Mouse (Mus musculus) limb, embryonic 13.5 days (tissue): ENCODE measurements at regions not wholly inside any gene's neighbourhood (a gene's known extent, or its start where the extent isn't known, plus 50 kb on each side); places are given as distances from the start of the nearest gene placed in this dataset.

Source experiments
- ATAC-seq: fragments of 200-750 bp; cut with Nextera tagmentation; 2 replicates; pipeline ENCODE4 v1.8.0; 2017; ENCODE audit warnings: low read depth, moderate number of reproducible peaks, moderate TSS enrichment; ENCODE audit not compliant: low FRiP score
- H3K27ac ChIP-seq: fragments of 300-500 bp; sonication (generic); 2 replicates; pipeline ENCODE4 v1.5.1; 2015; ENCODE audit warnings: inconsistent platforms, mild to moderate bottlenecking, moderate library complexity
- H3K27me3 ChIP-seq: fragments of 300-500 bp; sonication (generic); 2 replicates; pipeline ENCODE4 v1.6.1; 2015; ENCODE audit warnings: mild to moderate bottlenecking, inconsistent platforms
- H3K36me3 ChIP-seq: fragments of 300-500 bp; sonication (generic); 2 replicates; pipeline ENCODE4 v1.6.1; 2015; ENCODE audit warnings: inconsistent platforms, mild to moderate bottlenecking, moderate library complexity
- H3K4me1 ChIP-seq: fragments of 300-500 bp; sonication (generic); 2 replicates; pipeline ENCODE4 v1.6.1; 2015; ENCODE audit warnings: inconsistent platforms
- H3K4me2 ChIP-seq: fragments of 300-500 bp; sonication (generic); replicated peaks from 2 replicates; pipeline ENCODE4 v1.6.1; 2015; ENCODE audit warnings: inconsistent platforms, mild to moderate bottlenecking, moderate library complexity
- H3K4me3 ChIP-seq: fragments of 300-500 bp; sonication (generic); 2 replicates; pipeline ENCODE4 v1.5.1; 2015; ENCODE audit warnings: moderate library complexity, mild to moderate bottlenecking, inconsistent platforms
- H3K9ac ChIP-seq: fragments of 300-500 bp; sonication (generic); 2 replicates; pipeline ENCODE4 v1.6.1; 2015; ENCODE audit warnings: mild to moderate bottlenecking, inconsistent platforms
- H3K9me3 ChIP-seq: fragments of 300-500 bp; sonication (generic); 2 replicates; pipeline ENCODE4 v1.6.1; 2016; ENCODE audit warnings: inconsistent platforms
- WGBS: fragments of 180-500 bp; shearing (Covaris S2); methylation state at CpG from one replicate; pipeline ENCODE4 v1.1.7; 2015; 5-methylcytosine and 5-hydroxymethylcytosine counted together

- Histone ChIP-seq H3K4me2 (no peak overlapping the region), H3K4me1 (no peaks in the 10 kb centered on the region), H3K9me3 (no peaks in the 10 kb centered on the region), H3K27ac (no peak overlapping the region), H3K9ac (no peak overlapping the region), H3K36me3 (no peaks in the 10 kb centered on the region), H3K27me3 (no peaks in the 10 kb centered on the region), H3K4me3 (no peak overlapping the region)
- WGBS, result 89% methylated on average over 5 of the region's 5 CpGs
- no peak for ATAC-seq
These were observed 140.1 kb upstream of the Ednrb start for GRCm38 (mm10) chr14:103984349-103984748.

GRCm38 (mm10) chr14:103978808-103979207 is 134.6 kb upstream of the Ednrb start:
- no peaks in the 10 kb centered on the region for H3K27me3 ChIP-seq
- no peaks in the 10 kb centered on the region for H3K4me1 ChIP-seq
- ATAC-seq, result no peak
- H3K9me3 ChIP-seq, result no peaks in the 10 kb centered on the region
- no peaks in the 10 kb centered on the region for H3K36me3 ChIP-seq
- no peak overlapping the region for H3K27ac ChIP-seq
- no peak overlapping the region for H3K4me3 ChIP-seq
- 91% methylated on average over 2 of the region's 2 CpGs for WGBS
- no peak overlapping the region for H3K9ac ChIP-seq
- H3K4me2 ChIP-seq, result no peak overlapping the region

DNA sequence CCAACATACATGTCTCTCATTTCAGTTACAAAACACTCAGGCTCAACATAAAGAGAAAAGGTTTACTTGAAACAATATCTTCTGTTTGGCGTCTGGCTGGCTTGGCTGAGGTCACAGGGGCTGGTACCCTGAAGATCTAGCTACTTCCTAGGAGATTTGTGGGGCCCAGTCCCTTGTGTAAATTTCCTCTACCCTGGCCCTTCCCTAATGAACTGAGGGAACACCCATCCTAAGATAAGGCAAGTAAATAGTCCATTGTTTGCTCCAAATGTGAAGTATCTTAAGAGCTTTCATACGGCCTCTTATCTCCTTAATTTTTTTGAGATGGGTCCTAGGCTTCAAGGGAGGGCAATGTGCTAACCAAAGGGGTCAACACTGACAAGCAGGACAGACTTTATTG is 133.6 kb upstream of the Ednrb start:
- WGBS, result 57% methylated on average over 2 of the region's 2 CpGs
- no peak overlapping the region for H3K27ac ChIP-seq
- no peak overlapping the region for H3K4me2 ChIP-seq
- no peaks in the 10 kb centered on the region for H3K4me1 ChIP-seq
- H3K9ac ChIP-seq, result no peak overlapping the region
- H3K27me3 ChIP-seq, result no peaks in the 10 kb centered on the region
- no peaks in the 10 kb centered on the region for H3K9me3 ChIP-seq
- ATAC-seq, result no peak
- no peaks in the 10 kb centered on the region for H3K36me3 ChIP-seq
- H3K4me3 ChIP-seq, result no peak overlapping the region

DNA sequence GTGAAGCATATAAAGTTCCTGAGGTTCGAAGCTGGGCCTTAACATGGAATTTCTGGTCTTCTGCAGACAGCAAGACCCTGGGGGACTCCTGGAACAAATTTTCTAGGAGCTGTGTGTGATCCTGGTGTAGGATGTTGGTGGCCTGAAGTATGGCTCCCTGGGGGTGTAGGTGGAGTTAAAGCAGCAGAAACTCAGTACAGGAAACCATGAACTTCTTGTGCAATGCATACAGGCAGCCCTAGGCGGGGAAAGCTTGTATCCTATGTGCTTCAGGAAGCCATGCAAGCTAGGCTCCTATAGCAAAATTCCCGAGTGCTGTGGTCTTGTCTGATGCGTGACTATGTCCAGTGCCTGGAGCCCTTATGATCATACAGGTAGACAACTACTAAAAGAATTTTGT is 129.8 kb upstream of the Ednrb start:
- Histone ChIP-seq H3K4me3 (no peak overlapping the region), H3K9me3 (no peaks in the 10 kb centered on the region)
- WGBS, result 68% methylated on average over 4 of the region's 4 CpGs

DNA sequence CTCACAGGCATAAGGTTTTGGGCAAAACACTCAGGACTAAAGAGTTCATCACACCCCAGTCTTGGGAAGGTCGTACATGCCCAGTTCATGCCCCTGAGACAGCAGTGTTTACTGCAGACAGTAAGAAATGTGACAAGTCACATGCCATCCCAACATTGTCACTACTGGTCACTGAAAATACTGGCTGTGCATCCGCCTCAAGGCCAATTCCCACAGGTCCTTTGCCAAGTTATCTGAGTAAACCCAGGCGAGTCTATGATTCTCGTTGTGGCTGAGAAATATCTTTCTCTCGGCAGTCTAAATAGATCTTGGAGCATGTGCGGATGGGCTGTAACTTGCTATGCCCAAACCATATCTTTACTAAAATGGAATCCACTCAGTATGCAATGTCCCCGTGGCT is 128.9 kb upstream of the Ednrb start:
- Histone ChIP-seq H3K4me3 (no peak overlapping the region), H3K27me3 (no peaks in the 10 kb centered on the region), H3K27ac (no peak overlapping the region), H3K9me3 (no peaks in the 10 kb centered on the region), H3K9ac (no peak overlapping the region), H3K4me1 (no peaks in the 10 kb centered on the region), H3K36me3 (no peaks in the 10 kb centered on the region), H3K4me2 (no peak overlapping the region)
- ATAC-seq, result no peak
- WGBS, result 84% methylated on average over 7 of the region's 7 CpGs

More for the DNA sequence above, 129.8 kb upstream of the Ednrb start:
- no peak overlapping the region for H3K4me2 ChIP-seq
- H3K27me3 ChIP-seq, result no peaks in the 10 kb centered on the region
- no peak for ATAC-seq
- no peak overlapping the region for H3K9ac ChIP-seq
- H3K27ac ChIP-seq, result no peak overlapping the region
- no peaks in the 10 kb centered on the region for H3K4me1 ChIP-seq
- H3K36me3 ChIP-seq, result no peaks in the 10 kb centered on the region

DNA sequence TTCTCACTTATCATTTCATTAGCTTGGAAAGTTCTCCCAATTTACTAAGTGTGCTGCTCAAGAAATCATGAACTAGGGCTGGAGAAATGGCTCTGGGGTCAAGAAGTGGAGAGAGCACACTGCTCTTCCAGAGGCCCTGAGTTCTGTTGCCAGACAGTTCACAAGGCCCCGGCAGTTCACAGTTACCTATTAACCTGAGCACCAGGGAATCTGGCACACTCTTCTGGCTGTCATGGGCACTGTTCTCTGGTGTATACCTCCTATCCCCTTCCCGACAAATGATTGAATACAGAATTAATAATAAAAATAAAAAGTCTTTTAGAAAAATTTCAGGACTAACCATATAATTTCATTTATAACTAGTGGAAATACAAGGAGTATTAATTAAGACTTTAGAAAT is 125.1 kb upstream of the Ednrb start:
- Histone ChIP-seq H3K9ac (no peak overlapping the region), H3K36me3 (no peaks in the 10 kb centered on the region), H3K4me2 (no peak overlapping the region), H3K9me3 (no peaks in the 10 kb centered on the region), H3K4me1 (no peaks in the 10 kb centered on the region), H3K27me3 (no peaks in the 10 kb centered on the region), H3K4me3 (no peak overlapping the region), H3K27ac (no peak overlapping the region)
- WGBS, result 80% methylated on average over 2 of the region's 2 CpGs
- ATAC-seq, result no peak

DNA sequence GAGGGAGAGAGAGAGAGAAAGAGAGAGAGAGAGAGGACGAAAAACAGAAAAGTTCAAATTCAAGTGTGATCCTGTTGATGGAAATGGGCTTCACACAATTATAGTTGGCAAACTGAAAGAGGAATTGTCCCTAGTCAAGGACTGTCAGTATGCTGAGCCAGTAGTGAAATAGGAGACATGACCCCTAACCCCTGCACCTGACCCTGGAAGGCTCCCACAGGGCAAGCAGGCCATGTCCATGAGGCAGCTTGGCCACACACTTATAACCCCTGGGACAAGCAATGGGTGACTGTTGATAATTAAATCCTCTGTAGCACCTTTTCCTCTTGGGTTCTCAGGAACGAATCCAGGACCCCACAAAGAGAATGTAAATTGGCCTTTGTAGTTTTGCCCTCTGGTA is 122.1 kb upstream of the Ednrb start:
- H3K36me3 ChIP-seq, result no peaks in the 10 kb centered on the region
- H3K27ac ChIP-seq, result no peak overlapping the region
- H3K9ac ChIP-seq, result no peak overlapping the region
- no peaks in the 10 kb centered on the region for H3K9me3 ChIP-seq
- no peak overlapping the region for H3K4me2 ChIP-seq
- H3K4me1 ChIP-seq, result no peaks in the 10 kb centered on the region
- H3K27me3 ChIP-seq, result no peaks in the 10 kb centered on the region
- ATAC-seq, result no peak
- no peak overlapping the region for H3K4me3 ChIP-seq
- WGBS, result 64% methylated on average over 2 of the region's 2 CpGs

- no peaks in the 10 kb centered on the region for H3K4me1 ChIP-seq
- H3K9me3 ChIP-seq, result no peaks in the 10 kb centered on the region
- H3K4me2 ChIP-seq, result no peak overlapping the region
- 85% methylated on average over 11 of the region's 11 CpGs for WGBS
- no peak overlapping the region for H3K4me3 ChIP-seq
- no peak overlapping the region for H3K27ac ChIP-seq
- no peak for ATAC-seq
- no peaks in the 10 kb centered on the region for H3K27me3 ChIP-seq
- H3K36me3 ChIP-seq, result no peaks in the 10 kb centered on the region
- no peak overlapping the region for H3K9ac ChIP-seq
These were observed 118.2 kb upstream of the Ednrb start for GRCm38 (mm10) chr14:103962303-103962881.

- ATAC-seq, result no peak
- Histone ChIP-seq H3K9ac (no peak overlapping the region), H3K4me3 (no peak overlapping the region), H3K9me3 (no peaks in the 10 kb centered on the region), H3K4me1 (no peaks in the 10 kb centered on the region), H3K4me2 (no peak overlapping the region), H3K36me3 (no peaks in the 10 kb centered on the region), H3K27me3 (no peaks in the 10 kb centered on the region), H3K27ac (no peak overlapping the region)
- WGBS, result 74% methylated on average over 6 of the region's 6 CpGs
These were observed 107.7 kb upstream of the Ednrb start for GRCm38 (mm10) chr14:103951899-103952298.

- Histone ChIP-seq H3K4me3 (no peak overlapping the region), H3K27me3 (no peaks in the 10 kb centered on the region), H3K36me3 (no peaks in the 10 kb centered on the region), H3K4me2 (no peak overlapping the region), H3K9ac (no peak overlapping the region), H3K4me1 (no peaks in the 10 kb centered on the region), H3K9me3 (no peaks in the 10 kb centered on the region), H3K27ac (no peak overlapping the region)
- 53% methylated on average over 6 of the region's 6 CpGs for WGBS
- ATAC-seq, result no peak
These were observed 105.7 kb upstream of the Ednrb start for GRCm38 (mm10) chr14:103949950-103950349.

DNA sequence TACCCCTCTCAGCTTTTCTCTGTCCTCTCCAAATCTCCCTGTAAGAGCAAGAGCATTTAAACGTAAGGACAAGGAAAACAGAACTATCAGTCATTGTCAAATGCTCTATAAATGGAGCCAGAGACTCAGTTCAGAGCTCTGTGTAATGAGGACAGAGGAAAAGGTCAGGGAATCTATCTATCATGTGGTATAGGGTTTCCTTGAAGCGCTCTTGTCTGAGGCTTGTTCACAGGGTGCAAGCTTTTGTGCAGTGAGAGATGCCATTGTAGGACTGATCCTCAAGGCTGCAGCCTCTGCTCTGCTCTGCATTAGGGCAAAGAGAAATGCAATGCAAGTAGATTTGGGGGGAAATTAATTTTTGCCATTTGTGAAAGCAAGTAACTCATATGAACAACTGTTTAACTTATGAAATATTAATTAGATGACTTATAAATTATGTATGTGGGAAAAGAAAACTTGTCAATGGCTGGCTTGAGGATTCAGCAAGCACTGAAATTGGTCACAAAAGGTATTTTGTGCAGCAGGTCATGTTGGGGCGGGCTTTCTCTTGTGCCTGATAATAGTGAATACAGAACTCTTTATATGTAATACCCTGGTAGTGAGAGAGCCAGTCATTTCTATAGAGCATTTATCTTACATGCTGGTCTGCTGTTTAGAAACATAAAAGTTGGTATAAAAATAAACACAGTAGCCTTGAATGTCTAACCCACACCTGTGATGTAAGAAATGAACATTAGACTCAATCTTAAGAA is 104.0 kb upstream of the Ednrb start:
- no peaks in the 10 kb centered on the region for H3K27me3 ChIP-seq
- no peak for ATAC-seq
- no peaks in the 10 kb centered on the region for H3K36me3 ChIP-seq
- no peak overlapping the region for H3K4me3 ChIP-seq
- 55% methylated on average over 3 of the region's 3 CpGs for WGBS
- H3K4me2 ChIP-seq, result no peak overlapping the region
- H3K4me1 ChIP-seq, result no peaks in the 10 kb centered on the region
- no peaks in the 10 kb centered on the region for H3K9me3 ChIP-seq
- no peak overlapping the region for H3K9ac ChIP-seq
- no peak overlapping the region for H3K27ac ChIP-seq

DNA sequence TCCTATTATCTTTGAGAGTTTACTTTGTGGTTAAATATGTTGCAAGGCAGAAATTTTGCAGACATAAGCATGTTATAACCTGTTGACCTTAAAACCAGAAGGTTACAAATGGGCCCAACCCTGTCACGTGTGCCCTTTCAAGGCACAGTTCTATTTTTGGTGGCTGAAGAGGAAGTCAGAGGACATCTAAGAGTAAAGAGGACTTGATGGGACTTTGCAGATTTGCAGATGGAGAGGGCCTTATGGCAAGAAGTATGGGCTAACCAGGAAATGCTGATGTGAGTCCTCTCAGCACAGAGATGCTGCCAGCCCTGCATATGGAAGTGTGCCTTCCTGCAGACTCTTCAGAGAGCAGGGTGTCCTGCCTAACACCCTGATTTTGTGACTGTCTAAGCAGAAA is 101.6 kb upstream of the Ednrb start:
- WGBS, result 44% methylated on average over 1 of the region's 1 CpGs
- no peak for ATAC-seq
- H3K9ac ChIP-seq, result no peak overlapping the region

GRCm38 (mm10) chr14:103939867-103940266 is 95.7 kb upstream of the Ednrb start:
- H3K9ac ChIP-seq, result no peak overlapping the region
- no peak overlapping the region for H3K4me3 ChIP-seq
- H3K4me2 ChIP-seq, result no peak overlapping the region
- 10% methylated on average over 3 of the region's 3 CpGs for WGBS
- no peaks in the 10 kb centered on the region for H3K4me1 ChIP-seq
- no peak for ATAC-seq
- no peaks in the 10 kb centered on the region for H3K9me3 ChIP-seq
- no peaks in the 10 kb centered on the region for H3K36me3 ChIP-seq
- H3K27me3 ChIP-seq, result no peaks in the 10 kb centered on the region
- no peak overlapping the region for H3K27ac ChIP-seq

More for the DNA sequence above, 101.6 kb upstream of the Ednrb start:
- Histone ChIP-seq H3K36me3 (no peaks in the 10 kb centered on the region), H3K27ac (no peak overlapping the region), H3K4me3 (no peak overlapping the region), H3K9me3 (no peaks in the 10 kb centered on the region), H3K27me3 (no peaks in the 10 kb centered on the region), H3K4me2 (no peak overlapping the region), H3K4me1 (no peaks in the 10 kb centered on the region)
